Mouse (Mus musculus): ENCODE measurements at regions not wholly inside any gene's neighbourhood (a gene's known extent, or its start where the extent isn't known, plus 50 kb on each side); places are given as distances from the start of the nearest gene placed in this dataset.

DNA sequence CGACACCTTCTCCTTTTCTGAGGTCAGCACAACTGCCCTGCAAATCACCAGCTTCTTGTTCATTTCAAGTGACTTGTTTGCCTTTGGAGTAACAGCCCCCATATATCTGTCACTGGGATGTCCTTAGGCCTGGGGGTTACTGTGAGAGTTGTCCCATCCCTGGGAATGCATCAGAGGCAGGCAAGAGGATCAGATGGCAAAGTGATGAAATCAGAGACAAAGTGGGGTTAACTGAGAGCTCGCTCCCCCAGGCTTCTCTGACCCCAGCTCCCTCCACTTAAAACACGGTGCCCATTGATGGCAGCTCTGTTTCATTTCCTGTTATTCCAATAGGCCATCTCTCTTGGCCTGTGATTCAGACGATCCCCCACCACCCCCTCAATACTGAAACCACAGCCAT, 446.2 kb downstream of the Fgf9 start:
- H3K27ac ChIP-seq (ENCODE audit: control insufficient read depth, low read depth, low read length): no peak overlapping the region
- no peak for TF ChIP-seq POLR2AphosphoS2 (IDR thresholded peaks at IDR 0.05; ENCODE audit: low read length)
- no peak for TF ChIP-seq JUND (IDR thresholded peaks at IDR 0.05; ENCODE audit: low read depth, low read length)
- TF ChIP-seq UBTF (IDR thresholded peaks at IDR 0.05; ENCODE audit: borderline replicate concordance, insufficient read depth, low read depth, low read length): no peak
- TF ChIP-seq TCF12 (IDR thresholded peaks at IDR 0.05; ENCODE audit: low read depth, low read length): no peak
- no peak for TF ChIP-seq POLR2A (IDR thresholded peaks at IDR 0.05; ENCODE audit: control insufficient read depth in 1 of 2, insufficient read depth in 1 of 2, low read depth in 1 of 2, low read length in 2 of 2, poor library complexity in 1 of 2)
- TF ChIP-seq GABPA (IDR thresholded peaks at IDR 0.05; ENCODE audit: low read depth, low read length): no peak
- TF ChIP-seq USF2 (IDR thresholded peaks at IDR 0.05; ENCODE audit: borderline replicate concordance in 1 of 2, insufficient read depth in 1 of 2, low read depth in 1 of 2, low read length in 2 of 2): no peak
- no peak for TF ChIP-seq RAD21 (IDR thresholded peaks at IDR 0.05; ENCODE audit: low read depth, low read length)
- no peak for TF ChIP-seq NRF1 (IDR thresholded peaks at IDR 0.05; ENCODE audit: insufficient read depth, low read depth, low read length, poor library complexity, severe bottlenecking)
- no peak for TF ChIP-seq ZC3H11A (IDR thresholded peaks at IDR 0.05; ENCODE audit: low read depth, low read length)
- TF ChIP-seq KAT2A (conservative IDR thresholded peaks at IDR 0.05; ENCODE audit: low read depth, low read length): no peak
- H3K27me3 ChIP-seq (ENCODE audit: control insufficient read depth in 1 of 2, insufficient read depth in 2 of 2, low read length in 2 of 2): no peaks in the 10 kb centered on the region
- H3K4me1 ChIP-seq (ENCODE audit: control insufficient read depth in 1 of 2, insufficient read depth in 2 of 2, low read length in 2 of 2): no peaks in the 10 kb centered on the region
- H3K79me2 ChIP-seq (ENCODE audit: control insufficient read depth, insufficient read depth, low read length, poor library complexity): no peaks in the 10 kb centered on the region
- DNase-seq (ENCODE audit: low read depth, low spot score): no peak
- H3K9me3 ChIP-seq (replicated peaks; ENCODE audit: insufficient read depth, low read length): no peaks in the 10 kb centered on the region
- no peaks in the 10 kb centered on the region for H3K36me3 ChIP-seq (ENCODE audit: control insufficient read depth in 1 of 2, insufficient read depth in 2 of 2, low read length in 2 of 2)
- no peak overlapping the region for H3K9ac ChIP-seq (ENCODE audit: control insufficient read depth, low read depth, low read length, poor library complexity, severe bottlenecking)
- no peak overlapping the region for H3K4me3 ChIP-seq (ENCODE audit: control insufficient read depth in 1 of 2, insufficient read depth in 1 of 2, low read depth in 2 of 2, low read length in 2 of 2)

GRCm38 (mm10) chr14:58512177-58512576, 441.8 kb downstream of the Fgf9 start:
- TF ChIP-seq NRF1 (IDR thresholded peaks at IDR 0.05; ENCODE audit: insufficient read depth, low read depth, low read length, poor library complexity, severe bottlenecking) (no peak), MAFK (IDR thresholded peaks at IDR 0.05; ENCODE audit: borderline replicate concordance, low read depth, low read length) (no peak), POLR2AphosphoS2 (IDR thresholded peaks at IDR 0.05; ENCODE audit: low read length) (no peak), RCOR1 (IDR thresholded peaks at IDR 0.05; ENCODE audit: low read depth, low read length) (no peak), POLR2A (IDR thresholded peaks at IDR 0.05; ENCODE audit: control insufficient read depth in 1 of 2, insufficient read depth in 1 of 2, low read depth in 1 of 2, low read length in 2 of 2, poor library complexity in 1 of 2) (no peak), UBTF (IDR thresholded peaks at IDR 0.05; ENCODE audit: borderline replicate concordance, insufficient read depth, low read depth, low read length) (no peak), ELF1 (IDR thresholded peaks at IDR 0.05; ENCODE audit: low read depth, low read length) (no peak), KAT2A (conservative IDR thresholded peaks at IDR 0.05; ENCODE audit: low read depth, low read length) (no peak), USF1 (IDR thresholded peaks at IDR 0.05; ENCODE audit: low read depth, low read length) (no peak), MAZ (IDR thresholded peaks at IDR 0.05; ENCODE audit: low read depth, low read length) (no peak), ZNF384 (IDR thresholded peaks at IDR 0.05; ENCODE audit: low read depth, low read length) (no peak), TBP (IDR thresholded peaks at IDR 0.05; ENCODE audit: low read depth, low read length) (no peak)
- Histone ChIP-seq H3K4me3 (ENCODE audit: control insufficient read depth in 1 of 2, insufficient read depth in 1 of 2, low read depth in 2 of 2, low read length in 2 of 2) (no peak overlapping the region), H3K9ac (ENCODE audit: control insufficient read depth, low read depth, low read length, poor library complexity, severe bottlenecking) (no peak overlapping the region), H3K9me3 (replicated peaks; ENCODE audit: insufficient read depth, low read length) (no peaks in the 10 kb centered on the region), H3K27me3 (ENCODE audit: control insufficient read depth in 1 of 2, insufficient read depth in 2 of 2, low read length in 2 of 2) (no peaks in the 10 kb centered on the region), H3K27ac (ENCODE audit: control insufficient read depth, low read depth, low read length) (no peak overlapping the region), H3K4me1 (ENCODE audit: control insufficient read depth in 1 of 2, insufficient read depth in 2 of 2, low read length in 2 of 2) (no peaks in the 10 kb centered on the region), H3K36me3 (ENCODE audit: control insufficient read depth in 1 of 2, insufficient read depth in 2 of 2, low read length in 2 of 2) (no peaks in the 10 kb centered on the region), H3K79me2 (ENCODE audit: control insufficient read depth, insufficient read depth, low read length, poor library complexity) (no peaks in the 10 kb centered on the region)
- DNase-seq (ENCODE audit: low read depth, low spot score): no peak

Data from MEL (cell line).